Mouse (Mus musculus) embryonic facial prominence, embryonic 11.5 days (tissue): ENCODE measurements around the gene Dpp9. TPM values are rescaled to one million over a fixed set of nuclear protein-coding genes. Genes with fewer than 3 reads are reported as not detected.

ENCODE experiments used
- ATAC-seq: fragments of 200-750 bp; cut with Nextera tagmentation; replicated peaks from 2 replicates; pipeline ENCODE4 v1.8.0; 2017; ENCODE audit warnings: low read depth; ENCODE audit not compliant: insufficient number of reproducible peaks, low FRiP score, low TSS enrichment
- DNase-seq: peaks from one replicate; pipeline ENCODE4 v3.0.0-alpha.2; 2015; ENCODE audit warnings: low spot score
- H3K27ac ChIP-seq: fragments of 300-500 bp; sonication (generic); replicated peaks from 2 replicates; pipeline ENCODE4 v1.5.1; 2014; ENCODE audit warnings: mild to moderate bottlenecking, low read depth, low read length, control low read depth
- H3K27me3 ChIP-seq: fragments of 300-500 bp; sonication (generic); 2 replicates; pipeline ENCODE4 v1.6.1; 2014; ENCODE audit warnings: mild to moderate bottlenecking, low read length, moderate library complexity, mixed read lengths; ENCODE audit not compliant: control insufficient read depth, insufficient read depth
- H3K36me3 ChIP-seq: fragments of 300-500 bp; sonication (generic); replicated peaks from 2 replicates; pipeline ENCODE4 v1.6.1; 2014; ENCODE audit warnings: low read depth, mild to moderate bottlenecking, low read length, moderate library complexity, mixed read lengths; ENCODE audit not compliant: control insufficient read depth, insufficient read depth
- H3K4me1 ChIP-seq: fragments of 300-500 bp; sonication (generic); 2 replicates; pipeline ENCODE4 v1.6.1; 2014; ENCODE audit warnings: low read length, mixed read lengths; ENCODE audit not compliant: control insufficient read depth, insufficient read depth
- H3K4me2 ChIP-seq: fragments of 300-500 bp; sonication (generic); 2 replicates; pipeline ENCODE4 v1.6.1; 2014; ENCODE audit warnings: low read depth, mild to moderate bottlenecking, control low read depth, low read length, moderate library complexity
- H3K4me3 ChIP-seq: fragments of 300-500 bp; sonication (generic); 2 replicates; pipeline ENCODE4 v1.5.1; 2014; ENCODE audit warnings: low read depth, low read length, control low read depth
- H3K9ac ChIP-seq: fragments of 300-500 bp; sonication (generic); replicated peaks from 2 replicates; pipeline ENCODE4 v1.6.1; 2014; ENCODE audit warnings: mild to moderate bottlenecking, control low read depth, low read length
- H3K9me3 ChIP-seq: fragments of 300-500 bp; sonication (generic); replicated peaks from 2 replicates; pipeline ENCODE4 v1.6.1; 2016; ENCODE audit warnings: mild to moderate bottlenecking, low read length, inconsistent platforms, mixed read lengths; ENCODE audit not compliant: control insufficient read depth
- WGBS: fragments of 180-500 bp; shearing (Covaris S2); extraction: QIAGEN DNeasy Blood & Tissue Kit; methylation state at CpG from one replicate; pipeline ENCODE4 v1.1.7; 2014; 5-methylcytosine and 5-hydroxymethylcytosine counted together
- polyA plus RNA-seq: library from polyadenylated mRNA; unstranded; fragments of >200 nt; fragmentation: Nextera tagmentation; extraction: Ambion mirVana; gene quantifications from 2 replicates; pipeline ENCODE4 v1.2.1, GENCODE M21; 2014

The Dpp9 gene
- polyA plus RNA-seq, 1 experiment from 2014 or later, result 23.7 TPM

- 82% methylated on average over 6 of the region's 6 CpGs for WGBS
- DNase-seq (no peak), ATAC-seq (no peak)
- Histone ChIP-seq H3K9me3 (no peaks in the 10 kb centered on the region), H3K4me3 (no peak overlapping the region; the same call in 1 of the 2 replicates), H3K27ac (no peak overlapping the region), H3K27me3 (no peaks in the 10 kb centered on the region), H3K4me1 (no peaks in the 10 kb centered on the region), H3K4me2 (no peak overlapping the region), H3K36me3 (no peaks in the 10 kb centered on the region), H3K9ac (no peak overlapping the region)
These were observed 55.1 kb downstream of the Dpp9 start for GRCm38 (mm10) chr17:56163523-56164102.

GRCm38 (mm10) chr17:56162231-56162774 lies 56.4 kb downstream of the Dpp9 start, which contains the start of gene Tnfaip8l1:
TSS of gene Tnfaip8l1 (plus strand) at chr17:56162477.
- H3K4me3 ChIP-seq, result peak within 1 kb of the TSS; percentile 47
- no peaks in the 10 kb centered on the region for H3K4me1 ChIP-seq
- no peaks in the 10 kb centered on the region for H3K36me3 ChIP-seq
- no peaks in the 10 kb centered on the region for H3K9me3 ChIP-seq
- peak within 1 kb of the TSS; percentile 48 for H3K9ac ChIP-seq
- DNase-seq, result peak; percentile 95
- WGBS, result under 1% methylated on average over 30 of the region's 30 CpGs
- H3K4me2 ChIP-seq, result peak within 1 kb of the TSS; percentile 81
- peak; percentile 98 for ATAC-seq
- no peaks in the 10 kb centered on the region for H3K27me3 ChIP-seq
- no peak within 1 kb of the TSS for H3K27ac ChIP-seq

- Histone ChIP-seq H3K9me3 (no peaks in the 10 kb centered on the region), H3K4me3 (no peak overlapping the region), H3K4me1 (no peaks in the 10 kb centered on the region), H3K36me3 (no peaks in the 10 kb centered on the region), H3K27ac (no peak overlapping the region), H3K27me3 (no peaks in the 10 kb centered on the region), H3K4me2 (no peak overlapping the region), H3K9ac (no peak overlapping the region)
- WGBS, result 3% methylated on average over 9 of the region's 9 CpGs
- ATAC-seq (no peak), DNase-seq (peak; percentile 79)
These were observed 59.0 kb downstream of the Dpp9 start for GRCm38 (mm10) chr17:56159729-56160128.

GRCm38 (mm10) chr17:56153643-56154042 lies 65.1 kb downstream of the Dpp9 start:
- no peaks in the 10 kb centered on the region for H3K9me3 ChIP-seq
- H3K36me3 ChIP-seq, result no peaks in the 10 kb centered on the region
- H3K4me3 ChIP-seq, result no peak overlapping the region
- WGBS, result 43% methylated on average over 9 of the region's 9 CpGs
- peak; percentile 64; the same call in 1 of the 2 replicates for ATAC-seq
- no peak overlapping the region for H3K27ac ChIP-seq
- no peak overlapping the region for H3K9ac ChIP-seq
- peaks cover 14% of the 10 kb centered on the region for H3K27me3 ChIP-seq
- DNase-seq, result peak; percentile 61
- H3K4me2 ChIP-seq, result no peak overlapping the region
- peaks cover 3% of the 10 kb centered on the region; the same call in 1 of the 2 replicates for H3K4me1 ChIP-seq

- H3K9me3 ChIP-seq, result no peaks in the 10 kb centered on the region
- ATAC-seq (no peak), DNase-seq (no peak)
- H3K36me3 ChIP-seq, result no peaks in the 10 kb centered on the region
- peaks cover 3% of the 10 kb centered on the region; the same call in 1 of the 2 replicates for H3K4me1 ChIP-seq
- peaks cover 26% of the 10 kb centered on the region for H3K27me3 ChIP-seq
- 36% methylated on average over 2 of the region's 2 CpGs for WGBS
- no peak overlapping the region for H3K4me2 ChIP-seq
- no peak overlapping the region for H3K27ac ChIP-seq
- H3K4me3 ChIP-seq, result no peak overlapping the region
- no peak overlapping the region for H3K9ac ChIP-seq
These were observed 68.8 kb downstream of the Dpp9 start for GRCm38 (mm10) chr17:56149897-56150296.

- H3K27me3 ChIP-seq, result peaks cover 26% of the 10 kb centered on the region
- peak overlapping the region; percentile 32 for H3K4me2 ChIP-seq
- 1% methylated on average over 29 of the region's 30 CpGs for WGBS
- H3K27ac ChIP-seq, result no peak overlapping the region
- peak overlapping the region; percentile 25; the same call in 1 of the 2 replicates for H3K9ac ChIP-seq
- ATAC-seq, result 0 out of 2 replicates have a peak, but pooled peaks have one; percentile 16
- no peak for DNase-seq
- no peak overlapping the region for H3K4me3 ChIP-seq
- H3K4me1 ChIP-seq, result peaks cover 3% of the 10 kb centered on the region; the same call in 1 of the 2 replicates
- no peaks in the 10 kb centered on the region for H3K9me3 ChIP-seq
- H3K36me3 ChIP-seq, result no peaks in the 10 kb centered on the region
These were observed 69.7 kb downstream of the Dpp9 start for GRCm38 (mm10) chr17:56148790-56149618.

- ATAC-seq (no peak), DNase-seq (no peak)
- Histone ChIP-seq H3K9me3 (no peaks in the 10 kb centered on the region), H3K4me3 (no peak overlapping the region), H3K27ac (no peak overlapping the region), H3K4me1 (peaks cover 3% of the 10 kb centered on the region; the same call in 1 of the 2 replicates), H3K9ac (no peak overlapping the region), H3K36me3 (no peaks in the 10 kb centered on the region), H3K27me3 (peaks cover 26% of the 10 kb centered on the region), H3K4me2 (no peak overlapping the region; the same call in 1 of the 2 replicates)
- WGBS, result 17% methylated on average over 9 of the region's 9 CpGs
These were observed 70.4 kb downstream of the Dpp9 start for GRCm38 (mm10) chr17:56148280-56148679.
